Mouse (Mus musculus) CH12.LX (cell line): ENCODE data around the gene Cdcp1. TPM values are rescaled to one million over a fixed set of nuclear protein-coding genes. Genes with fewer than 3 reads are reported as not detected.

Experiments used
- DNase-seq: peaks from one replicate; pipeline ENCODE4 v3.0.0-alpha.2; 2013; ENCODE audit errors: extremely low read depth
- H3K27ac ChIP-seq: 2 replicates; pipeline ENCODE4 v1.5.1; 2012; ENCODE audit warnings: low read depth, mild to moderate bottlenecking, control low read depth, moderate library complexity; ENCODE audit not compliant: insufficient read depth
- H3K27me3 ChIP-seq: replicated peaks from 2 replicates; pipeline ENCODE3; 2012; ENCODE audit warnings: inconsistent platforms
- H3K36me3 ChIP-seq, 2 experiments: replicated peaks in 1 of 2; 2 replicates each; pipeline versions ENCODE3 to v1.6.1; 2012; ENCODE audit warnings: inconsistent platforms in 1 of 2, low read length in 1 of 2, mild to moderate bottlenecking in 1 of 2, mixed read lengths in 1 of 2, moderate library complexity in 1 of 2; ENCODE audit not compliant: control insufficient read depth in 1 of 2, insufficient read depth in 1 of 2
- H3K4me1 ChIP-seq, 2 experiments: 2 replicates each; pipeline ENCODE4 v1.6.1; 2012; ENCODE audit warnings: inconsistent platforms in 1 of 2, moderate library complexity in 1 of 2; ENCODE audit not compliant: insufficient read depth in 2 of 2, control insufficient read depth in 1 of 2
- H3K4me2 ChIP-seq: 2 replicates; pipeline ENCODE4 v1.6.1; 2012; ENCODE audit warnings: low read depth, mild to moderate bottlenecking, control low read depth; ENCODE audit not compliant: poor library complexity, insufficient read depth, severe bottlenecking
- H3K4me3 ChIP-seq, 3 experiments: fragments of 150-350 bp in 1 of 3; sonication (generic) in 1 of 3; replicated peaks in 1 of 3; 2 replicates each; pipeline versions ENCODE3 to v1.5.1; 2011 to 2012; ENCODE audit warnings: low read depth in 2 of 3, low read length in 2 of 3, mild to moderate bottlenecking in 2 of 3, moderate library complexity in 2 of 3, control low read depth in 1 of 3, improper control_type of control experiment in 1 of 3, inconsistent platforms in 1 of 3, mixed read lengths in 1 of 3; ENCODE audit not compliant: poor library complexity in 1 of 3
- H3K79me2 ChIP-seq: replicated peaks from 2 replicates; pipeline ENCODE4 v1.6.1; 2012; ENCODE audit warnings: mild to moderate bottlenecking, moderate library complexity; ENCODE audit not compliant: control insufficient read depth, poor library complexity, insufficient read depth, severe bottlenecking; ENCODE audit errors: extremely low read depth
- H3K9ac ChIP-seq: 2 replicates; pipeline ENCODE4 v1.6.1; 2012; ENCODE audit warnings: low read depth, mild to moderate bottlenecking, control low read depth, moderate library complexity; ENCODE audit not compliant: insufficient read depth
- H3K9me3 ChIP-seq: replicated peaks from 2 replicates; pipeline ENCODE3; 2012; ENCODE audit warnings: low read length, inconsistent platforms, mixed read lengths
- CHD1 ChIP-seq: IDR thresholded peaks from 2 replicates; pipeline ENCODE4 v1.6.1; 2012; ENCODE audit warnings: low read depth, low read length, improper control_type of control experiment, inconsistent platforms
- CHD2 ChIP-seq: IDR thresholded peaks from 2 replicates; pipeline ENCODE4 v1.6.1; 2011; ENCODE audit warnings: low read length, improper control_type of control experiment
- E2F4 ChIP-seq: IDR thresholded peaks from 2 replicates; pipeline ENCODE4 v1.6.1; 2011; ENCODE audit warnings: low read depth, low read length, improper control_type of control experiment; ENCODE audit not compliant: insufficient replicate concordance
- ELF1 ChIP-seq: IDR thresholded peaks from 2 replicates; pipeline ENCODE4 v1.6.1; 2014; ENCODE audit warnings: low read depth, mild to moderate bottlenecking, inconsistent platforms, low read length, improper control_type of control experiment
- EP300 ChIP-seq: IDR thresholded peaks from 2 replicates; pipeline ENCODE4 v1.6.1; 2011; ENCODE audit warnings: low read length, improper control_type of control experiment
- HCFC1 ChIP-seq: IDR thresholded peaks from 2 replicates; pipeline ENCODE4 v1.6.1; 2012; ENCODE audit warnings: low read depth, mild to moderate bottlenecking, inconsistent platforms, low read length, improper control_type of control experiment
- IRF4 ChIP-seq: IDR thresholded peaks from 2 replicates; pipeline ENCODE4 v1.6.1; 2014; ENCODE audit warnings: low read depth, mild to moderate bottlenecking, inconsistent platforms, low read length, improper control_type of control experiment
- JUN ChIP-seq: IDR thresholded peaks from 2 replicates; pipeline ENCODE4 v1.6.1; 2011; ENCODE audit warnings: low read depth, mild to moderate bottlenecking, low read length, improper control_type of control experiment, moderate library complexity; ENCODE audit not compliant: insufficient read depth
- JUND ChIP-seq: conservative IDR thresholded peaks from 2 replicates; pipeline ENCODE4 v1.6.1; 2011; ENCODE audit warnings: low read depth, low read length, improper control_type of control experiment
- KAT2A ChIP-seq: IDR thresholded peaks from 2 replicates; pipeline ENCODE4 v1.6.1; 2012; ENCODE audit warnings: low read length, improper control_type of control experiment, inconsistent platforms; ENCODE audit not compliant: insufficient replicate concordance
- MAFK ChIP-seq: IDR thresholded peaks from 2 replicates; pipeline ENCODE4 v1.6.1; 2011; ENCODE audit warnings: low read length, improper control_type of control experiment; ENCODE audit not compliant: insufficient replicate concordance
- MAX ChIP-seq: IDR thresholded peaks from 2 replicates; pipeline ENCODE4 v1.6.1; 2011; ENCODE audit warnings: low read length, improper control_type of control experiment
- MYC ChIP-seq: IDR thresholded peaks from 2 replicates; pipeline ENCODE4 v1.6.1; 2011; ENCODE audit warnings: low read depth, mild to moderate bottlenecking, improper control_type of control experiment, low read length
- NELFE ChIP-seq: IDR thresholded peaks from 2 replicates; pipeline ENCODE4 v1.6.1; 2011; ENCODE audit warnings: low read depth, low read length, improper control_type of control experiment
- NRF1 ChIP-seq: IDR thresholded peaks from 2 replicates; pipeline ENCODE4 v1.6.1; 2014; ENCODE audit warnings: low read depth, mild to moderate bottlenecking, inconsistent platforms, low read length, improper control_type of control experiment, moderate library complexity
- PAX5 ChIP-seq: IDR thresholded peaks from 2 replicates; pipeline ENCODE4 v1.6.1; 2012; ENCODE audit warnings: low read length, inconsistent platforms, mixed read lengths
- POLR2A ChIP-seq: IDR thresholded peaks from 2 replicates; pipeline ENCODE4 v1.6.1; 2011; ENCODE audit warnings: low read depth, mild to moderate bottlenecking, improper control_type of control experiment, low read length
- POLR2AphosphoS2 ChIP-seq: IDR thresholded peaks from 2 replicates; pipeline ENCODE4 v1.6.1; 2011; ENCODE audit warnings: low read depth, low read length, improper control_type of control experiment
- RAD21 ChIP-seq: IDR thresholded peaks from 2 replicates; pipeline ENCODE4 v1.6.1; 2011; ENCODE audit warnings: low read depth, mild to moderate bottlenecking, low read length, improper control_type of control experiment, moderate library complexity
- RCOR1 ChIP-seq: conservative IDR thresholded peaks from 2 replicates; pipeline ENCODE4 v1.6.1; 2012; ENCODE audit warnings: low read depth, mild to moderate bottlenecking, inconsistent platforms, low read length, improper control_type of control experiment
- SMC3 ChIP-seq: IDR thresholded peaks from 2 replicates; pipeline ENCODE4 v1.6.1; 2011; ENCODE audit warnings: low read depth, low read length, improper control_type of control experiment
- TBP ChIP-seq: conservative IDR thresholded peaks from 2 replicates; pipeline ENCODE4 v1.6.1; 2011; ENCODE audit warnings: low read depth, low read length, improper control_type of control experiment
- TCF12 ChIP-seq: IDR thresholded peaks from 2 replicates; pipeline ENCODE4 v1.6.1; 2014; ENCODE audit warnings: low read depth, mild to moderate bottlenecking, inconsistent platforms, low read length, improper control_type of control experiment
- UBTF ChIP-seq: IDR thresholded peaks from 2 replicates; pipeline ENCODE4 v1.6.1; 2012; ENCODE audit warnings: low read depth, mild to moderate bottlenecking, inconsistent platforms, low read length, improper control_type of control experiment, moderate library complexity
- USF2 ChIP-seq: conservative IDR thresholded peaks from 2 replicates; pipeline ENCODE4 v1.6.1; 2011; ENCODE audit warnings: low read depth, low read length, improper control_type of control experiment
- ZKSCAN1 ChIP-seq: IDR thresholded peaks from 2 replicates; pipeline ENCODE4 v1.6.1; 2012; ENCODE audit warnings: low read depth, inconsistent platforms, low read length, improper control_type of control experiment, borderline replicate concordance
- ZMIZ1 ChIP-seq: IDR thresholded peaks from 2 replicates; pipeline ENCODE4 v1.6.1; 2012; ENCODE audit warnings: low read depth, mild to moderate bottlenecking, inconsistent platforms, low read length, improper control_type of control experiment
- ZNF384 ChIP-seq: IDR thresholded peaks from 2 replicates; pipeline ENCODE4 v1.6.1; 2012; ENCODE audit warnings: low read depth, low read length, improper control_type of control experiment, inconsistent platforms
- dilution Hi-C: fragments of 300-500 bp; cut with MboI; formaldehyde crosslinking; loops from 2 replicates; pipeline ENCODE4 v1.14.3; 2020; ENCODE audit warnings: low sequenced_read_pairs; ENCODE audit not compliant: extremely low pct_unique_long_range_greater_than_20kb, extremely low pct_ligation_motif_present
- in situ Hi-C: fragments of 300-500 bp; cut with MboI; formaldehyde crosslinking; loops from 3 replicates; pipeline ENCODE4 v1.14.3; 2019; ENCODE audit warnings: low sequenced_read_pairs, low pct_ligation_motif_present, low pct_unique_long_range_greater_than_20kb, mixed read lengths
- polyA plus RNA-seq: library from polyadenylated mRNA; unstranded; fragments of >175 nt; gene quantifications from 2 replicates; pipeline ENCODE4 v1.2.1, GENCODE M21; 2012; ENCODE audit warnings: low read depth; ENCODE audit not compliant: insufficient read length
- total RNA-seq, 2 experiments: library from RNA; depleted of rRNA; stranded (reverse); fragments of 300-350 nt in 1 of 2; fragments of >200 nt in 1 of 2; gene quantifications; 2 replicates each; pipeline ENCODE4 v1.2.3; 2012 to 2014

Cdcp1 gene
- total and polyA plus RNA-seq, 3 experiments, result 3.1 to 5.9 (median 3.6) TPM

- Histone ChIP-seq H3K27me3 (no peaks in the 10 kb centered on the region), H3K27ac (no peak overlapping the region), H3K4me1 (no peaks in the 10 kb centered on the region), H3K9ac (no peak overlapping the region), H3K79me2 (no peaks in the 10 kb centered on the region), H3K36me3 (no peaks in the 10 kb centered on the region), H3K4me2 (no peak overlapping the region), H3K4me3 (no peak overlapping the region), H3K9me3 (no peaks in the 10 kb centered on the region)
- DNase-seq, result no peak
- in situ Hi-C loops (no loop called here), dilution Hi-C loops (no loop called here)
- no peak for TF ChIP-seq JUND
- TF ChIP-seq CHD2, result no peak
- TF ChIP-seq POLR2AphosphoS2, result no peak
Measured at GRCm38 (mm10) chr9:123213371-123213770, 2.5 kb downstream of the Cdcp1 start.

DNA sequence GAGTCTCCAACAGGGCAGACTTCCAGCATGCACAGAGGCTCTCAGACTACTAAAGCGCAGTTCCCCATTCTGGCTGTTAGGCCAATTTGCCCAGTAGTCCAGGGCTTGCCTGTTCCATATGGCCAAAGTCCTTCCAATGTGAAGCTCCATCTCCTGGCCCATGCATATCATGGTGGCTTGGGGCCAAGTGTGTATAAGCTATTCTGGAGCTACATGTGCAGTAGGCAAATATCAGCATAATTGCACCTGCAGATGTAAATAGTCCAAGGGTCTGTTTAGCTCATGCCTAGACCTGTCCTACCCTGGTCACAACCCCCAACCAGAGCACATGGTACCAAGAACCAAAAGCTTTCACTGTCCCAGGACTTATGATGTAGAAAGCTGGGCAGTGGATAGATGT is 7.9 kb downstream of the Cdcp1 start:
- no peaks in the 10 kb centered on the region for H3K36me3 ChIP-seq
- no peak for TF ChIP-seq RCOR1
- no peak for TF ChIP-seq CHD2
- TF ChIP-seq UBTF, result no peak
- TF ChIP-seq IRF4, result no peak
- no peak for TF ChIP-seq USF2
- no peak for TF ChIP-seq POLR2A
- TF ChIP-seq CHD1, result no peak
- TF ChIP-seq EP300, result no peak
- TF ChIP-seq PAX5, result no peak
- TF ChIP-seq JUN, result no peak
- no peak for TF ChIP-seq E2F4
- no peak for TF ChIP-seq TBP
- TF ChIP-seq SMC3, result no peak
- TF ChIP-seq, all 38 proteins: peak for 0
- H3K27me3 ChIP-seq, result no peaks in the 10 kb centered on the region
- in situ Hi-C loops, result no loop called here
- no peaks in the 10 kb centered on the region for H3K79me2 ChIP-seq
- dilution Hi-C loops, result no loop called here
- DNase-seq, result no peak
- H3K4me2 ChIP-seq, result no peak overlapping the region
- H3K4me1 ChIP-seq, result peaks cover 0 to 4% of the 10 kb centered on the region in 2 experiments; a peak in 2 of 4 replicates
- H3K27ac ChIP-seq, result no peak overlapping the region
- no peaks in the 10 kb centered on the region for H3K9me3 ChIP-seq
- no peak overlapping the region for H3K9ac ChIP-seq
- H3K4me3 ChIP-seq, result no peak overlapping the region

DNA sequence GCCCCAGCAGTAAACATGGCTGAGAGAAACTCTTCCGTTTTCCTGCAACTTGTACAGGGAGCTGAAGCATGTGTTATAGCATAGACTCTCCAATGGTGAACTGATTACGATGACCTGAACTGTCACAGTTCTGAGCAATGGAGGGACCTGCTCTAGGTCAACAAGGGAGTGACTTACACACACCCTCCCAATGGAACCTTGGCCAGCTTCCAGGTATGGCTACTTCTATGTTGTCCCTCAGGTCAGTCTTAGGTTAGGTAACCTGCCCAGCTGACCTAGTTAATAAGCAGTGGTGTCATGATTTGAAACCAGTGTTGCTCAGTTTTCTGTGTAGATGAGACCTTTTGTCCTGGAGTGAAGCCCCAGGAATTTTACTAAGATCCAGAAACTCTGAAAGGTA is 8.9 kb downstream of the Cdcp1 start:
- no peak for TF ChIP-seq NELFE
- TF ChIP-seq MYC, result no peak
- TF ChIP-seq ZKSCAN1, result no peak
- no peak for TF ChIP-seq RCOR1
- no peak for TF ChIP-seq ZMIZ1
- no peak for TF ChIP-seq HCFC1
- TF ChIP-seq MAX, result no peak
- TF ChIP-seq KAT2A, result no peak
- TF ChIP-seq TCF12, result no peak
- no peak for TF ChIP-seq ZNF384
- no peak for TF ChIP-seq RAD21
- TF ChIP-seq ELF1, result no peak
- TF ChIP-seq NRF1, result no peak
- no peak for TF ChIP-seq USF2
- TF ChIP-seq SMC3, result no peak
- no peak for TF ChIP-seq MAFK
- no peak for TF ChIP-seq PAX5
- no peak for TF ChIP-seq CHD1
- no peak for TF ChIP-seq JUN
- TF ChIP-seq POLR2A, result no peak
- TF ChIP-seq, all 38 proteins: peak for 0
- Histone ChIP-seq H3K4me2 (no peak overlapping the region), H3K9me3 (no peaks in the 10 kb centered on the region), H3K79me2 (no peaks in the 10 kb centered on the region), H3K9ac (no peak overlapping the region), H3K27me3 (no peaks in the 10 kb centered on the region), H3K27ac (no peak overlapping the region), H3K4me1 (peaks cover 0 to 4% of the 10 kb centered on the region in 2 experiments; a peak in 2 of 4 replicates), H3K4me3 (no peak overlapping the region), H3K36me3 (no peaks in the 10 kb centered on the region)
- dilution Hi-C loops, result no loop called here
- DNase-seq, result no peak
- in situ Hi-C loops, result no loop called here
